Mouse (Mus musculus): Measurements from ENCODE around the gene Nell1.

Nell1 gene

GRCm38 (mm10) chr7:50847921-50848320 lies 873.3 kb downstream of the Nell1 start:
- no peak for DNase-seq (ENCODE audit: low spot score in 2 of 2)

- no peak for DNase-seq (ENCODE audit: low spot score in 2 of 2)
These were observed 875.6 kb downstream of the Nell1 start for GRCm38 (mm10) chr7:50850271-50850670.

GRCm38 (mm10) chr7:50870181-50870580 lies 895.5 kb downstream of the Nell1 start:
- DNase-seq (ENCODE audit: low spot score in 2 of 2) = no peak

GRCm38 (mm10) chr7:50887625-50888024 lies 913.0 kb downstream of the Nell1 start:
- no peak for DNase-seq (ENCODE audit: low spot score in 2 of 2)

- no peak for DNase-seq (ENCODE audit: low spot score in 2 of 2)
These were observed 925.0 kb downstream of the Nell1 start for GRCm38 (mm10) chr7:50899541-50900088.
